Mouse (Mus musculus) thymus, postnatal 25 days (tissue): ENCODE data around the gene Rab11fip5.

Experiments used
- DNase-seq: peaks from one replicate; pipeline ENCODE4 v3.0.0; 2022

Gene Rab11fip5

GRCm38 (mm10) chr6:85373951-85374733 is at the start of gene Rab11fip5:
Gene Rab11fip5, minus strand, starts transcription at chr6:85374634.
- no peak for DNase-seq

- DNase-seq, result no peak
Observed at GRCm38 (mm10) chr6:85423836-85424379, 49.5 kb upstream of the Rab11fip5 start, which contains the start of gene Noto. Gene Noto, plus strand, starts transcription at chr6:85423886.

- DNase-seq, result no peak
Observed at GRCm38 (mm10) chr6:85419150-85419549, 44.7 kb upstream of the Rab11fip5 start.

- no peak for DNase-seq
Observed at GRCm38 (mm10) chr6:85415829-85416228, 41.4 kb upstream of the Rab11fip5 start.

- DNase-seq, result peak; percentile 27
Observed at GRCm38 (mm10) chr6:85410771-85411273, 36.4 kb upstream of the Rab11fip5 start.

GRCm38 (mm10) chr6:85409003-85409402 is 34.6 kb upstream of the Rab11fip5 start:
- DNase-seq, result no peak

GRCm38 (mm10) chr6:85403039-85403438 is 28.6 kb upstream of the Rab11fip5 start:
- DNase-seq, result no peak

GRCm38 (mm10) chr6:85402613-85403012 is 28.2 kb upstream of the Rab11fip5 start:
- DNase-seq, result no peak

- DNase-seq, result no peak
Observed at GRCm38 (mm10) chr6:85399715-85400114, 25.3 kb upstream of the Rab11fip5 start.

- DNase-seq, result peak; percentile 34
Observed at GRCm38 (mm10) chr6:85397165-85397564, 22.7 kb upstream of the Rab11fip5 start.

- no peak for DNase-seq
Observed at GRCm38 (mm10) chr6:85395360-85395759, 20.9 kb upstream of the Rab11fip5 start.

- peak; percentile 58 for DNase-seq
Observed at GRCm38 (mm10) chr6:85391803-85392202, 17.4 kb upstream of the Rab11fip5 start.

- no peak for DNase-seq
Observed at GRCm38 (mm10) chr6:85388608-85389007, 14.2 kb upstream of the Rab11fip5 start.

- DNase-seq, result no peak
Observed at GRCm38 (mm10) chr6:85382791-85383190, 8.4 kb upstream of the Rab11fip5 start.

GRCm38 (mm10) chr6:85381648-85382020 is 7.2 kb upstream of the Rab11fip5 start:
- no peak for DNase-seq

- peak; percentile 17 for DNase-seq
Observed at GRCm38 (mm10) chr6:85380901-85381647, 6.6 kb upstream of the Rab11fip5 start.

GRCm38 (mm10) chr6:85380201-85380900 is 5.9 kb upstream of the Rab11fip5 start:
- peak; percentile 58 for DNase-seq

GRCm38 (mm10) chr6:85378629-85379028 is 4.2 kb upstream of the Rab11fip5 start:
- no peak for DNase-seq

- DNase-seq, result no peak
Observed at GRCm38 (mm10) chr6:85377876-85378275, 3.4 kb upstream of the Rab11fip5 start.

GRCm38 (mm10) chr6:85377066-85377734 is 2.8 kb upstream of the Rab11fip5 start:
- no peak for DNase-seq

GRCm38 (mm10) chr6:85374734-85375114 is 290 bp upstream of the Rab11fip5 start:
- peak; percentile 97 for DNase-seq
